Mouse (Mus musculus) MEL-GATA-1-ER (cell line): ENCODE measurements around the gene Cbx4.

Experiments
- DNase-seq: peaks from one replicate; pipeline ENCODE4 v3.0.0-alpha.2; 2012; ENCODE audit warnings: low read depth; ENCODE audit errors: extremely low read depth

Cbx4 gene

GRCm38 (mm10) chr11:119057291-119057690 is 28.7 kb downstream of the Cbx4 start:
- no peak for DNase-seq

- DNase-seq, result no peak
Observed at GRCm38 (mm10) chr11:119056301-119057211, 29.5 kb downstream of the Cbx4 start.

GRCm38 (mm10) chr11:119055571-119056131 is 30.4 kb downstream of the Cbx4 start:
- DNase-seq, result no peak

- no peak for DNase-seq
Observed at GRCm38 (mm10) chr11:119054351-119055345, 31.4 kb downstream of the Cbx4 start.

- no peak for DNase-seq
Observed at GRCm38 (mm10) chr11:119053738-119054350, 32.2 kb downstream of the Cbx4 start.

GRCm38 (mm10) chr11:119053257-119053670 is 32.8 kb downstream of the Cbx4 start:
- peak; percentile 51 for DNase-seq

- DNase-seq, result peak; percentile 49
Observed at GRCm38 (mm10) chr11:119052661-119053256, 33.3 kb downstream of the Cbx4 start.

GRCm38 (mm10) chr11:119051927-119052660 is 33.9 kb downstream of the Cbx4 start:
- DNase-seq, result no peak

DNA sequence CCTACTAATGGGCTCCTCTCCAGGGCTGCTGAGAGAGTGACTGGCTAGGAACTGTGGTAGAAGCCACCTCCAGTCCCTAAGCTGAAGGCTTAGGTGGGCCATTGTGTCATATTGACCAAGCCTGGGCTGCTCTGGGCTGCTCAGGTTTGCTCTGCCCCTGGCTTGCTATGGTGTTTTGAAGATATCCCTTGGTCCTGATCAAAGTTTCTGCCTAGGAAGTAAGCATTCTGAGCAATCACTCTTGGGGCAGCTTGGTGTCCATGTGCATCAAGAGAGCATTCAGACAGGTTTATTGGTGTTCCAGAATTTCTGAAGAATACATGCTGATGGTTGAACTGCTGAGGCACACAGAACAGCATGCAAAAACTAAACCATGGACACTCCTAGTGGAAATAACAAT is 34.6 kb downstream of the Cbx4 start:
- DNase-seq, result no peak

GRCm38 (mm10) chr11:119050361-119050760 is 35.7 kb downstream of the Cbx4 start:
- DNase-seq, result no peak

- DNase-seq, result no peak
Observed at GRCm38 (mm10) chr11:119048133-119048510, 37.9 kb downstream of the Cbx4 start.

GRCm38 (mm10) chr11:119047261-119048132 is 38.5 kb downstream of the Cbx4 start:
- no peak for DNase-seq

- DNase-seq, result no peak
Observed at GRCm38 (mm10) chr11:119046601-119047245, 39.3 kb downstream of the Cbx4 start.

- no peak for DNase-seq
Observed at GRCm38 (mm10) chr11:119044551-119045337, 41.3 kb downstream of the Cbx4 start.

- no peak for DNase-seq
Observed at GRCm38 (mm10) chr11:119043761-119044550, 42.1 kb downstream of the Cbx4 start.

- no peak for DNase-seq
Observed at GRCm38 (mm10) chr11:119043273-119043540, 42.8 kb downstream of the Cbx4 start.
